Mouse (Mus musculus) heart, postnatal 4 days (tissue): ENCODE results near the gene Eftud2. TPM values are rescaled to one million over a fixed set of nuclear protein-coding genes. Genes with fewer than 3 reads are reported as not detected.

Experiments
- DNase-seq: peaks from one replicate; pipeline ENCODE4 v3.0.0; 2021
- total RNA-seq, 2 experiments: library from RNA; stranded (reverse); gene quantifications; 2 replicates each; pipeline ENCODE4 v1.2.3; 2021

Gene Eftud2
- total RNA-seq, 2 experiments from 2014 or later: 71.6 to 78.1 TPM

DNA sequence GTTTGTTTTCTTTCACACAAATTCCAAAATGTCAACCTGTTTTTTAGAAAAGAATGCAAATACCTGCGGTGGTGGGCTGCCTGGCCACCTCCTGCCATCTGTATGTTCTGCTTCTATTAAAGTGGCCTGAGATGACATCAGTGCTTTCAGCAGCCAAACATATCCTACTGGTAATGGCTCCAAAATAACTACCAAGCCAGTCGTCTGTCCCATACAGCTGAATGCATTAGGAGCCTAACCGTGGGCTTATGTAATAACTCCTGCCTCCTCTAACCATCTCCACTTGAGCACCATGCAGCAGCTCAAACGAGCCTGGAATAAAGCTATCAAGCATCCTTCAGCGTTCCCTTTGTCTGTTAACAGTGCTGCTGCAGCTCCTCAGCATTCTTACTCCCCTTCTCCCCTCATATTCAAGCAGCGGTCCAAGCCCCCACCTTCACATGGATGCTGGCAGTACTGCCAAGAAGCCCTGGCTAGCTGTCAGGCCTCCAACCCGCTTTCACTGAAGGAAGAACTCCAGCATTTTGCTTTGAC lies 5.9 kb downstream of the Eftud2 start:
- no peak for DNase-seq

GRCm38 (mm10) chr11:102864272-102864671 lies 16.5 kb downstream of the Eftud2 start:
- DNase-seq: peak; percentile 81

GRCm38 (mm10) chr11:102859933-102860332 lies 20.9 kb downstream of the Eftud2 start:
- DNase-seq: no peak

- DNase-seq: no peak
Measured at GRCm38 (mm10) chr11:102858951-102859350, 21.8 kb downstream of the Eftud2 start.

- no peak for DNase-seq
Measured at GRCm38 (mm10) chr11:102855941-102856340, 24.8 kb downstream of the Eftud2 start.

DNA sequence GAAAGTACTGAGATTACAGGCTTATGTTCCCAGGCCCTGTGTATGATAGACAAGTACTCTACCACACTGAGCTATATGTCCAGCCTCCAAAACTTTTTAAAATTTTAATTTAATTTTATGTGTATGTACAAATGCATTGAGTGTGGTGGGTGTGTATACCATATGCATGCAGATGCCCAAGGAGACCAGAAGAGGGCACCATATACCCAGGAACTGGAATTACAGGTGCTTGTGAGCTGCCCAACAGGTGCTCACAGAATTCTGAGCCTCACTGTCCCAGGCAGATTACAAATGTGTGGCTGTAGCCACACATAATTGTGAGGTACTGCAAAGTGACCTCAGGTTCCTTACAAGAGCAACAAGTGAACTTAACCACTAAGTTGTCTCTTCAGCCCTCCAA lies 27.0 kb downstream of the Eftud2 start:
- no peak for DNase-seq

DNA sequence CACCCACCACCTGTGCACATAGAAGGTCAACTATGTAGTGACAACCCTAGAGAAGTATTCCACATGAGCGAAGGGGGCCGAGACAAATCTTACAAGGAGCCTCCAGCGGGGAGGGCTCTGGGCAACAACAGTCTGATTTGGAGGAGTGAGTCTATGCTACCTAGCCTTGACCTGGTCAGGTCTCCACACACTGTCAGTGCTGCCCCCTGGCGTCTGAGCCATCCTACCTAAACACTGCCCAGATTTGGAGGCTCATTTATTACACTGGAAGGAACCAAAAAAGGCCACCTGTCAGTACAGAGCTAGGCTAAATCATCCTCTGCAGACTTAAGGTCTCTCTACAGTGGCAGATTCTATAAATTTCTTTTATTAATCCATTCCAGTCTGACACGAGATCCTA lies 28.9 kb downstream of the Eftud2 start:
- peak; percentile 84 for DNase-seq

DNA sequence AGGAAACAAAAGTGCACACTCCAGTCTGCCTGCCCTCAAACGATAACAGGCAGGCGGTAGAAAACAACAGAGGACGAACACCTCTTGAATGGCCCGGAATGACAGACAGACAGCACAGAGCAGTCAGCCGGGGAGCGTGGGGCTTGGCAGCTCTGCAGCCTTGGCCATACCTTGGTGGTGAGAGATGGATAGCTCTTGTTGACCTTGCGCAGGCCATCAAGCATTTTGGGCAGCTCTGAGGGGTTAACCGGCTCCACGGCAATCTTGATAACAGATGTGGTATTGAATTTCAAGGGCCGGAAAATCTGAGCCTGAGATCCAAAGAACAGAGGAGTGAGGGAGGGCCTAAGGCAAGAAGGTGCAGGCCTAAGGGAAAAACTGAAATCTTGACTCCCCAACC lies 34.9 kb downstream of the Eftud2 start:
- DNase-seq: no peak

DNA sequence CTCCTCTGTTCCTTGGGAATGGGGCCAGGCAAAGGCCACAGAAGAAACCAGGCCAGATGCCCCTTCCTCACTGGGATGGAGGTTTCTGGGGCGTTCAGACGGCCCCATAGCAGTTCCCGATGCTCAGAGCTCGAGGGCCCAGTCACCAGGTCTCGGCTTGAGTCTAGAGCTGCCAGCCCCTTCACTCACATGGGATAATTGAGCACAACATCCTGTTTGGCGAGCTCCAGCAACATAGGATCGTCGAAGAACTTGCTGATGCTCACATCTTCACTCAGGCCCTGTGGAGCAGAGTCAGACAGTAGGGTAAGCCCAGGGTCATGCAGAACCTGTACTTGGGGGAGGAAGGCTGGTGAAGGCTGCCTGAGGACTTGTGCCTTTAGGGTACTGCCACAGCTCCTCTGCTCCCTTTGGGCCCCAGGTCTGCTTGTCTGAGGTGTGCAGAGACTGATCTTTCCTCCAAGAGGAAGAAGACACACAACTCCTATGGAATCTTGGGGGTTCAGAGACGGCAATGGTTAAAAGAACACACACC lies 42.1 kb downstream of the Eftud2 start:
- no peak for DNase-seq

- peak; percentile 40 for DNase-seq
Measured at GRCm38 (mm10) chr11:102838126-102838525, 42.7 kb downstream of the Eftud2 start.

DNA sequence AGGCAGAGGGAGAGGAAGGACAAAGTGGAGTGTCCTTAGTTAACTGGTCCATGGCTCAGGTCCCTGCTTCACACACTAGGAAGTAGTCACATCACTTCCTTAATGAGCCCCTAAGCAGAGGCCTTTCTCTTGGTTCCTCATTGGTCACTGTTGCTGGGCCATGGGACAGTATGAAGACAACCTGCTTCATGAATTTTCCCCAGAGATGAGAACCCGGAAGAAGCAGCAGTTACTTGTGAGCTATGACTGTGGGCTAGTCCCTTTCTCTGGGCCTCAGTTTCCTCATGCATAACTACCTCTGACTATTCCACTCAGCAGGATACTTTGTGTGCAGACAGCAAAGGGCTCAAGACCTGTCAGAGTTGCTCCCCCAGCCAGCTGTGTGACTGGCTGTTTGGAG lies 43.4 kb downstream of the Eftud2 start:
- no peak for DNase-seq

GRCm38 (mm10) chr11:102836146-102836545 lies 44.6 kb downstream of the Eftud2 start:
- no peak for DNase-seq

GRCm38 (mm10) chr11:102835549-102835948 lies 45.2 kb downstream of the Eftud2 start, which contains the start of gene Higd1b:
TSS of gene Higd1b (plus strand) at chr11:102835849.
- DNase-seq: no peak

- peak; percentile 28 for DNase-seq
Measured at GRCm38 (mm10) chr11:102834219-102834618, 46.6 kb downstream of the Eftud2 start.

- DNase-seq: no peak
Measured at GRCm38 (mm10) chr11:102832700-102833297, 48.0 kb downstream of the Eftud2 start.

GRCm38 (mm10) chr11:102830276-102830675 lies 50.5 kb downstream of the Eftud2 start:
- DNase-seq: no peak

DNA sequence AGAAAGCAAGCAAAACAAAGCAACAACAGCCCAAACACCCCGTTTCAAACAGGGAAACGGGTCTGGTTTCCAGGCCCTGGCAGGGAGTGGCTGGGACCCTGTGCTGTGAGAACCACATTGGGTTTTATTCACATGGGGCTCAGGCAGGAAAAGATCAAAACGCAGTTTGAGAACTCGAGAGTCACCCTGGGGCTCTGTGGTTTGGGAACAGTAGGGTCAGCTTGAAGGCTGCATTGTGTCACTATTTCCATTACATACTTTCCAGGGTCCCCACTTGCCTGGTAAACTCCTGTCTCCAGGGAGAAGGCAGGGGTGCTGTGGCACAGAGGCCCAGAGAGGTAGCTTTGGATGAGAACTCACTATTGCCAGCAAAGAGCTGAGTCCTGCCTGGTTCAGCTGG lies 53.7 kb downstream of the Eftud2 start:
- no peak for DNase-seq

DNA sequence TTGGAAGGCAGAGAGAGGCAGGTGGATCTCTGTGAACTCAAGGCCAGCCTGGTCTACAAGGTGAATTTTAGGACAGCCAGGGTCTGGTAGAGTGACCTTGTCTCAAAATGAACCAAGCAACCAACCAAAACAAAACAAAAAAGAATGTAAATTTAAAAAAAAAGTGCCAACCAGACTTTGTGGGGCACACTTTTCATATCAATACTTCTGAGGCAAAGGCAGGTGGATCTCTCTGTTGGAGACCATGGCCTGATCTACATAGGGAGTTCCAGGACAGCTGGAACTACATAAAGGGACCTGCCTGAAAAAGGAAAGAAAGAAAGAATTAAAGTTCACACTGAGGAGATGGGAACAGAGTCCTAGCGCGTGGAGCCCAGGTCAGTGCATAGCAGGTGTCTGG lies 54.3 kb downstream of the Eftud2 start:
- no peak for DNase-seq

DNA sequence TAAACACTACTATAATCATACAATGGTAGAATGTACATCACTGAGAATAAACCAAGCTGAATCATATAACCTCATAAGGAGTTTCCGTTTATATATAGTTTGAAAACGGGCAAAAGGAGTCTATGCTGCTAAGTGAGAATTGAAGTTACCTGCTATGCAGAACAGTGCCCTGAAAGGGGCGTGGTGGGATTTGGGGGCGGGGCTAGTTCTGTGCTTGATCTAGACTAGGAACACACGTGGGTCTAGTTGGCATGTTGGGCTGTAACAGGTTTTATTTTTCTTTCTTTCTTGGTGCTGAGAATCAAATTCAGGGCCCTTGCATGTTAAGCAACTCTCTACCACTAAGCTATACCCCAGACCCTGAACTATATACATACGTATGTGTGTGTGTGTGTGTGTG lies 59.6 kb downstream of the Eftud2 start:
- DNase-seq: no peak

DNA sequence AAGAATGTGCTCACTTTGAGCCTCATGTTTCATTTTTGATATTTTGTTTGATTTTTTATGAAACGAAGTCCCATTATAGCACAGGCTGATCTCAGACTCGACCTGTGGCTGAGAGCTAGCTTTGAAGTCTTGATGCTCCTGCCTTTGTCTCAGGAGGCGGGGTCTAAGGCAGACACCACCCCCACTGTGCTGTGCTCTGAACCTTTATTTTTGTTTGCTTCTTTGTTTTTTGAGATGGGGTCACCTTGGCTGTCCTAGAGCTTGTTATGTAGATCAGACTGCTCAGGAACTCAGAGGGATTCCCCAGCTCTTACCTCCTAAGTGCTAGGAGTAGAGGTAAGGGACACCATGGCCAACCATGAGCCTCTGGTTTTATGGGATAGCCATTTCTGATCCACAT lies 60.4 kb downstream of the Eftud2 start:
- DNase-seq: no peak

- DNase-seq: no peak
Measured at GRCm38 (mm10) chr11:102819783-102820385, 60.9 kb downstream of the Eftud2 start.

- peak; percentile 87 for DNase-seq
Measured at GRCm38 (mm10) chr11:102819021-102819782, 61.6 kb downstream of the Eftud2 start, which contains the start of gene Gjc1. TSS of gene Gjc1 (minus strand) at chr11:102819700.
